Mouse (Mus musculus): ENCODE data around the gene Dennd4a. TPM values are rescaled to one million over a fixed set of nuclear protein-coding genes. Genes with fewer than 3 reads are reported as not detected.
"Not testable (repeated sequence)": the region's sequence is repeated elsewhere in the genome, so short reads cannot be mapped to it uniquely, and the experiment has no call there.

The Dennd4a gene
- polyA plus RNA-seq, 3 experiments from 2014 or later, result 16.5 to 20.8 (median 20.3) TPM

DNA sequence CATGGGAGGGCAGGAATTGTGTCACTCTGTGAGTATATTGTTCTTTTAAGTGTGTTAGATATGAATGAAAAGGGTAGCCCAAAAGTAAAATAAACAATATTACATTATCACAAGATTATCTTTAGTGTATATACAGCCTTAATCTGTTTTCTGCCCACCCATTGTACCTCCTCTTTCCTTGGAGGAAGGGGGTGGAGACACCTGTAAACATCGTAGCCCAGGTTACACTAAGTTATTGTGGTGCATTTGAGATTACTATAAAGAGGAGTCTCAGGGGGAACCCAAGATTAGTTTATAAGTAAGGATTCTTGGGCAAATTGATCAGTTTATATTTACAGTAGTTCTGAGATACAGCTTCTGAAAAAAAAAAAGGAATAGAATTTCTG lies 1.3 kb downstream of the Dennd4a start:
- ATAC-seq, result no peak

DNA sequence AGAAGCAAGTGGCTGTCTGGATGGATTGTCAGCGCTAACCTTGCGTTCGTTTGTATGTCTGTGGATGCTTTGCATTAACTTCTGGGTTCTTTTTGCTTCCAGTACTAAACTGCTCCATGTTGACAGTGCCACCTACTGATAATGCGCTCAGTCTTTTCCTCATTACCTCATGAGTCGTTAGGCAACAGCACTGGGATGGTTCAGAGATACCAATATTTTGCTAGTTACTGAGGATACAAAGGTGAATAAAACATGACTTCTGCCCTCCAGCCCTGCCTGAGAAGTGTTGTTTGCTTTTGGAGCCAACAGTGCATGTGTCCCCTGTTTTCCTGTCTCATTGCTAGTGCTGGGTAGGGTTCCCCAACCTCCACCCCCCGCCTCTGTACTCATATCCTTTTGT lies 3.1 kb downstream of the Dennd4a start:
- ATAC-seq, result no peak

DNA sequence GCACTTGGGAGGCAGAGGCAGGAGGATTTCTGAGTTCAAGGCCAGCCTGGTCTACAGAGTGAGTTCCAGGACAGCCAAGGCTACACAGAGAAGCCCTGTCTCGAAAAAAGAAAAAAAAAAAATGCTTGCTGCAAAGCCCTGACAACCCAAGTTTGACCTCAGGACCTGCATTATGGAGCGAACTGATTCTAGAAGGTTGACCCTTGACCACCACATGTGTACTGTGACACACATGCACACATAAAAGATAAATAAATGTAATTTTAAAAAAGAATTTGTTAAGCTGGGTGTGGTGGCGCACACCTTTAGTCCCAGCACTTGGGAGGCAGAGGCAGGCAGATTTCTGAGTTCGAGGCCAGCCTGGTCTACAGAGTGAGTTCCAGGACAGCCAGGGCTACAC lies 8.5 kb downstream of the Dennd4a start:
- ATAC-seq, result not testable (repeated sequence)

DNA sequence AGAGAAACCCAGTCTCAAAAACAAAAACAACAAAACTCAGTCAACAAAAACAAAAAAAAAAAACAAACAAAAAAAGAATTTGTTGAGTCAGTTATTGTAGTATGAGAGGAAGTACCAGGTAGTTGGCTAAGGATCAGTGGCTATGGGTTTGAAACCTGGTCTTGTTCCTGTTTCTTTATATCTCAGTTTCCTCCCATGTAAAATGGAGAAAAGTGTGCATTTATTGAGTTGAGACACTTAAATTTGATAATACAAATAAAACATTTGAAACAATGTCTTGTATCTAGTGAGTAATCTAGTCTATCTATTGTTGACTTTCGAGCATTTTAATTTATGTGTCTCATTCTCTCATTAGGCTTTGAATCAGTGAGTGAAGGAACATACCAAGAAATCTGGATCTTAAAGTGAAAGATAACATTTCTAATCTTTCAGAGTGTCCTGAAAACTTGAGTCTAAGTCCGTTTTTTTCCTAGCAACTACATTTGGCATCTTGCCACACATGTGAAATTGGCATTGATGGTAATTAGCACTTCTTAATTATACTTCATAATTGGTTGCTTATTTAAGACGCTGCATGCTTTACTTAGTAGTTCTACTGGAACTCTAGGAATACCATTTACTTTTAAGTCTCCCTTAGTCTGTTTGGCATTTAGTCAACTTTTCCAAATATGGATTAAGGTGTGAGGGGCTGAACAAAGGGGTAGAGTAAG lies 9.1 kb downstream of the Dennd4a start:
- no peak for ATAC-seq

DNA sequence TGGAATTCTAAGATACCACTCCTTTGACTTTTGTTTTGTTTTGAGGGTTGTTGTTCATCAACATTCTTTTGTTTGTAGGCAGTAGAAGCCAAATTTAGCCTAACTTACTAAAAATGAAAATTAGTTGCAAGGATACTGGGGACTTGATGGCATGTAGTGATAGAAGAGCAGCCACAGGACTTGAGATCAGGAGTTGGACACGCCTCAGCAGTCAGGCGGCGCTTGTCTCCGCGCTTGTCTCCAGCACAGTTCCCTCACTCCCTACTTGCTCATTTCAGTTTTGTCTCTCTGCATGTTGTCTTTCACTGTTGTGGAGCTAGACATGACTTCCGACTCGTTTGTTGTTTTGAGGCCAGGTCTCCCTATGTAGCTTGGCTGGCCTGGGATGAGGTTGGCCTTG lies 11.1 kb downstream of the Dennd4a start:
- ATAC-seq, result no peak

DNA sequence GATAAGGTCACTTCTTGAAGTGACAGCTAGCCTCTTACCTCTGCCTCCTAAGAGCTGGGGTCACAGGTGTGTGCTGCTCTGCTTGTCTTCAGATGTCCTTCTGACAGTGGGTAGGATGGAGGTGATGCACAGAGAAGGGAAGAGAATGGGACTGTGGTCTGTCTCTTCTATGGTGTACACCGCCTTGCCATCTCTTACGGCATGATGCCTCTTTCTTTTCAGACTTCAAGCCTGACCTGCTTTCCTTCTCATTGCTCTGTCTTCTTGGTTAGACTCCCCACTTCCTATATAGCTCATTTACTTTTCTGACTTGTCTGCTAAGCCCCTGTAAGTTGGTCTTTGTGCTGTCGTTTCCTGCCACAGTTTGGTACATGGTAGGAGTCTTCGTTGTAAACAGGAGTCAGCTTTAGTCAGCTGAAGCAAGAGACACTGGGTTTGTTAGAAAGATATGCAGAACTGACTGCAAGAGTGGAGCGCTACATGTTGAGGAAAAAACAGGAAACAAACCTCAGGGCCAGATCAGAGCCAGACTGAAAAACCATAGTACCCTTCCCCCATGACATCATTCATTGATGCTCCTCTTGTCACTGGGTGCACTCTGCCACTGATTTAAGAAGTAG lies 13.4 kb downstream of the Dennd4a start:
- ATAC-seq, result peak; percentile 84

DNA sequence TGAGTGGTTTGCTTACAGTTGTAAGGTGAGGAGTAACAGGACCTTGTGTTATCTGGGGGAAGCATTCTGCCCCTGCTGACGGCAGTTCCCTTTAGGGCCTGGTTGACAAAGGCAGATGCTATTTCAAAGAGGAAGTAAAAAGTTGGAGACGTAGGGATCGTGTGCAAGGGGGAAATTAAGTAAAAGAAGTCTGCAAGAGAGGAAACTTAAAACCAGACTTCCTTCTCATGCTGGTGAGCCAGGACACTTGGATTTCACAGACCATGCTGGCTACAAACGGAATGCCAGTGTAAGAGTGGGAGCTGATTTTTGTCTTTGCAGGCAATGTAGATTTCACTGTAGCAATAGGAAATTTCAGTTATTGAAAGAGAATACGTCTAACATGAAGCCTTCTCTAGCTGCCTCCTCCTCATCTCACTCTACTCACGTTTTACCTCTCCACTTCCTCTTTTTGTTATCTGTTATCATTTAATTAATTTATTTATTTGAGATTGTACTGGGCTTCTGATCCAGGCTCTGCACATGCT lies 19.0 kb downstream of the Dennd4a start:
- no peak for ATAC-seq

DNA sequence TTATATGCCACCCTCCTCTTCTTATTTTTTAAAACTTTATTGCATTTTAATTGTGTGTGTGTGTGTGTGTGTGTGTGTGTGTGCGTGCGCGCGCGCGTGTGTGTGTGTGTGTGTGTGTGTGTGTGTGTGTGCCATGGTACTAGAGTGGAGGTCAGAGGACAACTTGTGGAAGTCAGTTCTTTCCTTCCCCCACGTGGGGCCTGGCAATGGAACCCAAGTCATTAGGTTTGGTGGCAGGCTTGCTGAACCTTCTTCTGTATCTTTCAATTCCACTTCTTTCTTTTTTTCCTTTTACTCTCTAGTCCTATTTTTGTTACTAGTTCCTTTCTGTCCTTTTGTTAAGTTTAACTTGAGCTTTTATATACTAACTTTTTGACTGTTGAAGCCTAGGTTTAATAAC lies 19.5 kb downstream of the Dennd4a start:
- ATAC-seq, result no peak

DNA sequence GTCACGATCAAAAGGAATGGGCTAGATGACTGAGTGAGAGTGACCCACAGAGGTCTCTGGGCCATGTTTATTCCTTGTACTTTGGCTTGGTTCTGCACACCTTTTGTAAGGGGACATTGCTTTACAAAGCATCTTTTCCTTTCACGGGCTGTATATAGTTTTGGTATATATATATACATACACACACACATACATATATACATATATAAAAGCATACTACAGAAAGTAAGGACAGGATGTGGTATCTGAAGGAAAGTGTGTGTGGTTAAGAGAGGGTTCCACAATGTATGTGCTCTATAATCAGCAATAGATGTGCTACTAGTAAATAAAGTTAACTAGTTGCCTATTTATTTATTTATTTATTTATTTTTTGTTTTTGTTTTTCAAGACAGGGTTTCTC lies 20.6 kb downstream of the Dennd4a start:
- peak; percentile 38 for ATAC-seq

DNA sequence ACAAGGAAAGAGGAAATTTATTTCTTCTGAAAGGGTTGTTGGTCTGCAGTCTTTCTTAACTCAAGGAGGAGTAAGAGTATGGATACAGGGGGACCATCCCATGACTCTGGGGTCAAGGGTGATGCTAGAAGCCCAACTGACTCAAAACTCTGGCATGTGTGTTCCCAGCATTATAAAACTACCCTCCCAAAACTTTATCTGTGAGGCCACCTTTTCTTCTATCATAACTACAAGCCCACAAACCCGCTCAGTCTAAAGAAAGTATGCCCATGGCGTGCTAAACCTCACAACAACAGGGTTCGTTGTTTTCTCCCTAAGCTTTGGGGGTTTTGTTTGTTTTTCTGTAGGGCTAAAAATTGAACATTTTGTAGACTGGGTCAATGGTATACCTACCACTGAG lies 23.3 kb downstream of the Dennd4a start:
- ATAC-seq, result no peak

DNA sequence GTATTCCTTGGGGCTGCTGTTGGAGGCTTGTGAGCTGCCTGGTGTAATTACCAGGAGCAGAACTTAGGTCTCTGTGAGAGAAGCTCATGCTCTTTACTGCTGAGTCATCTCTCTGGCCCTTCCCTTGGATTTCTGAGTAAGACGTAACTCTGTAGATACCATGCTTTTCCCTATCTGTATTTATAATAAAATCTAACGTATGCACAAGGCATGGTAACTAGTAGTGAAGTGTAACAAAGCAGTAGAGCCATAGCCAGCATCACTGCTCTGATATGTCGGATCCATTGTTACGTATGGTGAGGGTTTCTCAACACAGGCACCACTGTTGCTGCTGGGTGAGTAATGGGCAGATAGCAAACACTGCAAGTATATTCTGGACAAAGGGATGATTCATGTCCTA lies 34.2 kb downstream of the Dennd4a start:
- ATAC-seq, result no peak

DNA sequence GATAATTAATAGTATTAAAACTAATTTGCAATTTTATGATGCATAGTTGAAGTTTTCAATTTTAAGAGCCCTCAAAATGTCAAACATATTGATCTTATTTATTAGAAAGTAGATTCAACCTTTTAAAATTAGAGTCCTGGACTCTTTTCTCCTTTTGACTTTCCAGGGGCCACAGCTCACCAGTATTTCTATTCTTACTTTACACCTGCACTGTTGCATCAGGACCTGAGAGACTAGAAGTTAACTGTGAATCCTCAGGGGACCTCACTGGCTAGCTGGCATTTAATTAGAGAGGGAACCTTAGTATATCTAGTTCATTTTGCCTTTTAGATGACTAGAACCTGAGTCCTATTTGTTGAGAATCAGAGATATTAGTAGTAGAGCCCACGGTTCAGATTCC lies 38.4 kb downstream of the Dennd4a start:
- no peak for ATAC-seq

DNA sequence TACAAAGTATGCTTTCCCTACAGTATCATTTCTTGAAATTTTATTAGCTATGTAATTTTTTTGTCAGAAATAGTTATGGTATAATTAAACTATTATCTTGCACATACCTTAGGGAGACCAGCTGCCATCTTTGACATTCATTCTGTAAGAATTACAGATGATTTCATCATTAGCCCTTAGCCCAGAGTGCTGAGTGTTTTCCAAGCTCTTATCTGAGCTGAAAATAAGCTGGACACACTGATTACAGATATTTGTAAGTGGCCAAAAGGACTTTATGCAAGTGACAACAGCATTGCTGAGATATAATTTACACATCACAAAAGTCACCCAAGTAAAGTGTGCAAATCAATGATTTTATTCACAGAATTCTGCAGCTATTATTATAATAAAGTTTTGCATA lies 48.9 kb downstream of the Dennd4a start:
- ATAC-seq, result no peak

DNA sequence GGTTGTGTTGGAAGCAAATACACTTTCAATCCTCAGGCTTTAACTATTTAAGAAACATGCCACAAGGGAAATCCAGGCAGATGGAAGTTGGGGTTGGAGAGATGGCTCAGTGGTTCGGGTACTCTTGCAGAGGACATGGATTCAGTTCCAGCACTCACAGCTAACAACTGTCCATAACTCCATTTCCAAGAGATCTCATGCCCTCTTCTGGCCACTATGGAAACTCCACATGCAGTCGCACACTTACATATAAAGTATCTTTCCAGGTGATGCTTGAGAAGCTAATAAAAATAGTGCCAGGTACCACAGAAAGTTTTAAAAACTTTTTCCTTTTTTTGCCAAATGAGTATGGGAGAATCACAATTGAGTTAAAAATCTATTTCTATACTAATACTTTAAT lies 51.5 kb downstream of the Dennd4a start:
- no peak for ATAC-seq

DNA sequence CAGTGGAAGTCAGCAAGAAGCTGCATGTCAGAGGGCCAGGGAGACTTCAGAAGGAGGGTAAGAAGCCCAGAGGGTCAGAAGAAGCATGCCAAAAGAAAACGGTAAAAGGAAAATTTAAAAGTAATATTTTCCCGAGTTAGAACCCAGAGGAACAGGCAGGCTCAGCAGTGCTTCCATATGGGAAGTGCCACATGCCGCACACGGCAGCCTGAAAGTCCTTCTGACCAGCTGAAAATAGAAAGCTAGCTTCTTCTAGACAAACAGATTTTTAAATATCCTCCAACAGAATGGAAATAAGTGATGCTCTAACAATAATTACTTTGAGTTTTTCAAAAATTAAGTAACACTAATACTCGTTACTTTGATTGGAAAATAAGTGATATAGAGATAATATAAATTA lies 74.9 kb downstream of the Dennd4a start:
- no peak for ATAC-seq

DNA sequence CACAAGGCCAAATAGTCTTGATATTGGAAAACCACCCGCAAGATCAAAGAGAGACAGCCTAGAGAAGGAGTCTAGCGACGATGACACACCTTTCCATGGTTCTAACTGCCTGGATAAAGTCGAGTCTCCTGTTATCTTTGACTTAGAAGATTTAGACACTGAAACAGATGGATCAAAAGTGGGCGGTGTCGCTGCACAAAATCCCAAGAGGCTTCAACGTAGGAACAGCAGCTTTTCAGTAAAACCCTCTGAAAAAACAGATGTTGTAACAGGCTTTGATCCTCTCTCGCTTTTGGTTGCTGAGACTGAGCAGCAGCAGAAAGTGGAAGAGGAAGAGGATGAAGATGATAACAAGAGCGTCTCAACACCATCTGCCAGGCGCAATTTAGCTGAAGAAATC lies 85.5 kb downstream of the Dennd4a start:
- no peak for ATAC-seq

DNA sequence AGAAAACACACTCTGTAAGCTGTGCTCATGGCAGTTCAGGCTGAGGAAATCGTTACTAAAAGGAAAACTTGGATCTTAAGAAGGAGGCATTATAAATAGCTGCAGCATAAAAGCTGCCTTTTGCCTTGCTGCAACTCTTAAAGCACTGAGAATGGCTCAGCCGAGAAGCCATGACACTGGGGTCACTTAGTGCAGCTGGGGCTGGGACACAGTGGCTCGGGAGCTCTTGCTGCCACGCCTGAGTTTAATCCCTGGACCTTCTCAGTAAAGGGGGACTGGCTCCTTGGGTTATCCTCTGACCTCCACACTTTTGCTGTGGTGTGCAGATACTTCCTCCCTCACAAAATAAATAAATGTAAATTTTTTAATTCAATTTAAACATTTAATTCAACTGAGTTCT lies 91.7 kb downstream of the Dennd4a start:
- ATAC-seq, result no peak

DNA sequence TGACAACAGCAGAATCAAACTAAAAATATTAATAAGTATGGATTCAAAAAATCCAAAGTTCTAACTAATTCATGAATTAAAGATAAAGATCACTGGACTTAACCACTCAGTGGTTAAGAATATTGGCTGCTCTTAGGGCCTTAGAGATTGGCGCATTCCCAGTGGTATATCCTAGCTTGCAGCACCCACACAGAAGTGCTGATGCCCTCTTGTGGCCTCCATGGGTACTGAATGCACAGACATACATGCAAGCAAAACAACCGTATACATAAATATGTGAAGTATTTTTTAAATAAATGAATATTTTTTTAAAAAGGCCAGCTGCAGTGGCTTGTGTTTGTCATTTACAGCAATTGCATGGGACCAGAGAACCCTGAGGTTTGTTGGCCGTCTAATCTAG lies 92.2 kb downstream of the Dennd4a start:
- peak; percentile 38 for ATAC-seq

DNA sequence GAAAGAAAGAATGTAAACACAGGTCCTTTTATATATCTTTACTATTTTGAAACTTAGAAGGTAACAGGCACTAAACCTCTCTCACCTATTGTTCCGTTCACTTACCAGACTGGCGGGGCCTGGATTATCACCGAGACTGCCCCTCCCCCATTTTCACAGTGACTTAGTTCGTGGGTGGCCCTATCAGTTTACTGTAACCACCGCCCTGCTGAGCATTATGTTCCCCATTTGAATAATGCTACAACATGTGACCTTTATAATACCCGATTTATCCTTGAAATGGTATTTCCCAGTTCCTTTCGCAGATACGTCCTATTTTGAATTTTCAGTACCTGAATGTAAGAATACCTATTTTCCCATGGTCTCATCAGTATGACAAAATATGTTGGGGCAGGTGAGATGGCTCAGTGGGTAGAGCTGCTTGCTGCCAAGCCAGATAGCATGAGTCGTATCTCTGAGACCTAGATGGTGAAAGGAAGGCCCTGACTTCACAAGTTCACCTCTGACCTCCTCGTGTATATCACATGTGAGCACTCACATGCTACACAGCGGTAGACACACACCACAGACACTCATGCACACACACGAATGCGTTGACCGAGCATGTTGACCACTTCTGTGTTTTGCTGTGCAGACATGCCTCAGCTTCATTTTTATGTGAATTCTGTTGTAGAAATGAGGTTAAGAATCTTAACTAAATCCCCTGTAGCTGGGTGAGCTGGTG lies 93.9 kb downstream of the Dennd4a start:
- no peak for ATAC-seq

DNA sequence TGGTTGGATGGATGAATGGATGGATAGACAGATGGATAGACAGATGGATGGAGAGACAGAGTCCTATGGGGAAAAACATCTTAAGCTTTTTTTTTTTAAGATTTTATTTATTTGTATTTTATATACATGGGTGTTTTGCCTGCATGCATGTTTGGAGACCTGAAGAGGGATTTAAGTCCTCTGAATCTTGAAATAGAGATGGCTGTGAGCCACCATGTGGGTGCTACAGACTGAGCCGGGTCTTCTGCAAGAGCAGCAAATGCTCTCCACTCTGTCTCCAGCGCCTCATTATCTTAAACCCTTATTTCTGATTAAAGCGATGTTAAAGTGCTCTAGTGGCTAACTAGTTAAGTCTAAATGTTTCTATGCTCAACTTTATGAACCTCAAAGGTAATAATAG lies 96.3 kb downstream of the Dennd4a start:
- ATAC-seq, result no peak

DNA sequence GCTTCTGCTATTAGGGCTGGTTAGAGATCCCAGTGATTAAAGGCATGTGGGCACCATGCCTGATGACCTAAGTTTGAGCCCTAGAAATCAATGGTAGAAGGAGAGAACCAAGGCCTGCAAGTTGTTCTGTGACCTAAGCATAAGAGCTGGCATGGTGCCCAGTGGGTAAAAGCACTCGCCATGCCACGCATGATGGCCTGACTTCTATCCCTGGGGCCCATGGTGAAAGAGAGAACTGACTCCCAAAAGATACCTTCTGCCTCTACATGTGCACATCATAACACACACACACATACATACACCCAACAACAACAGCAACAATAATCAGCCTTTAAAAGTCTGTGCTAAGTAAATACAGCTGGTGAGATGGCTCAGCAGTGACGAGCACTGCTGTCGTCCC lies 102.3 kb downstream of the Dennd4a start:
- ATAC-seq, result no peak

DNA sequence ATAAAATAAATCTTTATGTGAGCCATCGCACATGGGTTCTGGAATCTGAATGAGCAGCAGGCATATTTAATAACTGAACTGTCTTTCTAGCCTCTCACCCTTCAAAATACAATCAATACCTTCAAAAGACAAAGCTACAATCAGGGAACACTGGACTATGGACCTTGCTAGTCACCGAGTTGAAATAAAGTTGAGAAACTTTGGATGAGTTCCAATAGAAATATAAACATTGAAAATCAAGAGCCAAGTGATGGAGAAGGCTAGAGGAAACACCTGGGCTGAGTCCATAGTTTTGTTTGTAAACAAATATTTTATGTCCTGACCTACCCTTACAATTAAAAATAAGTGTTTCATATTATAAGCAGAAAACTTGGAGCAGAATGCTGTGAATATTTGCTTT lies 102.8 kb downstream of the Dennd4a start:
- ATAC-seq, result no peak

DNA sequence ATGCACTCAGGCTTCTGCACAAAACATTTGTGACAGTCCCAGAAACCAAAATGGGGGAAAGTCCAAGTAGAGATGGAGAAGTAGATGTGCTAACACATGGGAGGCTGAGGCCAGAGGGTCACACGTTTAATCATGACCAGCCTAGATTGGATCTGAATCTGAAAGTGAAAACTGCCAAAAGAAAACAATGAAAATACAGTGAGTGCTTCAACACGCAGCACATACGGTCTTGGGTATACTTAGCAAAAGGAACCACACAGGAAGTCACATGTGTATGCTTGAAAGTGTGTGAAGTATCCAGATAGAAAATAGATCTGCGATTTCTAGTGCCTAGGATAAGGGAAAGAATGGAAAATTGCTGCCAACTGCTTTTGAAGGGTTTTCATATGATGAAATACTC lies 103.5 kb downstream of the Dennd4a start:
- peak; percentile 43 for ATAC-seq

DNA sequence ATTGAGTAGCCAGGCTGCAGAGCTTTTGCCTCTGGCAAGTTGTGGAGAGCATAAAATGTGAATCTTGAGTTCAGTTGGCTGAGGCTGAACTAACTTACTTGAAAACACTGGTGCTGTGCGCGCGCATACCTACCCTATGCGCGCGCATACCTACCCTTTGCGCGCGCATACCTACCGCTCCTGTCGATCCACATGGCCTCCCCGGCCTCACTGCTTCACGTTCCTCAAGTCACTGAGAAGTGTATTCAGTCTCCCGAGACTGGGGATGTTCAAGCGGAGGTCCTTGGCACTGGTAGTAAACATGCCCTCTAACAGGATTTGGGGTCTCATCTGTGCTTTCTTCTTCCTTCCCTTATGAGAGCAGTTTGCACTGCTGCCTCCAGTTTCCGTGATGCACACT lies 107.4 kb downstream of the Dennd4a start:
- ATAC-seq, result peak; percentile 28

Data from inflammation-experienced regulatory T-cells, adult 6 months (primary cell).